Mouse (Mus musculus) intestine, postnatal 0 days (tissue): Measurements from ENCODE around the gene Ascl2. TPM values are rescaled to one million over a fixed set of nuclear protein-coding genes. Genes with fewer than 3 reads are reported as not detected.

Experiments
- ATAC-seq: fragments of 200-750 bp; cut with Nextera tagmentation; 2 replicates; pipeline ENCODE4 v1.8.0; 2017; ENCODE audit warnings: mild to moderate bottlenecking, moderate TSS enrichment, moderate library complexity
- H3K27ac ChIP-seq: fragments of 300-500 bp; sonication (generic); 2 replicates; pipeline ENCODE4 v1.5.1; 2014; ENCODE audit warnings: mild to moderate bottlenecking, low read depth, low read length, moderate library complexity
- H3K27me3 ChIP-seq: fragments of 300-500 bp; sonication (generic); replicated peaks from 2 replicates; pipeline ENCODE4 v1.6.1; 2014; ENCODE audit warnings: low read length, mixed read lengths; ENCODE audit not compliant: control insufficient read depth, insufficient read depth
- H3K36me3 ChIP-seq: fragments of 300-500 bp; sonication (generic); 2 replicates; pipeline ENCODE4 v1.6.1; 2014; ENCODE audit warnings: mild to moderate bottlenecking, moderate library complexity; ENCODE audit not compliant: control insufficient read depth, insufficient read depth
- H3K4me1 ChIP-seq: fragments of 300-500 bp; sonication (generic); replicated peaks from 2 replicates; pipeline ENCODE4 v1.6.1; 2014; ENCODE audit warnings: antibody characterized with exemption, low read length, mixed read lengths; ENCODE audit not compliant: control insufficient read depth, insufficient read depth
- H3K4me2 ChIP-seq: fragments of 300-500 bp; sonication (generic); replicated peaks from 2 replicates; pipeline ENCODE4 v1.6.1; 2014; ENCODE audit warnings: low read depth, mild to moderate bottlenecking, moderate library complexity
- H3K4me3 ChIP-seq: fragments of 300-500 bp; sonication (generic); 2 replicates; pipeline ENCODE4 v1.5.1; 2014; ENCODE audit warnings: low read depth, low read length
- H3K9ac ChIP-seq: fragments of 300-500 bp; sonication (generic); 2 replicates; pipeline ENCODE4 v1.6.1; 2014; ENCODE audit warnings: mild to moderate bottlenecking, low read depth, low read length
- H3K9me3 ChIP-seq: fragments of 300-500 bp; sonication (generic); 2 replicates; pipeline ENCODE4 v1.6.1; 2016; ENCODE audit warnings: mixed run types; ENCODE audit not compliant: control insufficient read depth
- CTCF ChIP-seq: sonication (generic); IDR thresholded peaks from 2 replicates; pipeline ENCODE4 v1.5.1; 2016; ENCODE audit warnings: low read depth, mild to moderate bottlenecking, control low read depth, antibody characterized with exemption, moderate library complexity
- WGBS: fragments of 180-500 bp; shearing (Covaris S2); extraction: QIAGEN DNeasy Blood & Tissue Kit; methylation state at CpG from one replicate; pipeline ENCODE4 v1.1.7; 2014; 5-methylcytosine and 5-hydroxymethylcytosine counted together
- polyA plus RNA-seq: library from polyadenylated mRNA; unstranded; fragments of >200 nt; fragmentation: Nextera tagmentation; extraction: Ambion mirVana; gene quantifications from 2 replicates; pipeline ENCODE4 v1.2.1, GENCODE M21; 2015

Ascl2 gene
- polyA plus RNA-seq: 5.4 and 6.8 TPM in 2 replicates

- Histone ChIP-seq H3K4me2 (peak within 1 kb of the TSS; percentile 89), H3K4me3 (peak within 1 kb of the TSS; percentile 39), H3K4me1 (peaks cover 4% of the 10 kb centered on the region; the same call in 1 of the 2 replicates), H3K36me3 (no peaks in the 10 kb centered on the region), H3K27ac (no peak within 1 kb of the TSS), H3K27me3 (peaks cover 47% of the 10 kb centered on the region), H3K9ac (no peak within 1 kb of the TSS), H3K9me3 (no peaks in the 10 kb centered on the region)
- TF ChIP-seq CTCF: no peak
- ATAC-seq: peak; percentile 33
- 1% methylated on average over 51 of the region's 51 CpGs for WGBS
Observed at GRCm38 (mm10) chr7:142968809-142969511, at the start of gene Ascl2. TSS of gene Ascl2 (minus strand) at chr7:142969264.

GRCm38 (mm10) chr7:143017181-143017580 is 48.1 kb upstream of the Ascl2 start:
- H3K9ac ChIP-seq: no peak overlapping the region
- no peak for TF ChIP-seq CTCF
- peaks cover 10% of the 10 kb centered on the region; the same call in 1 of the 2 replicates for H3K4me1 ChIP-seq
- ATAC-seq: no peak
- no peak overlapping the region for H3K4me2 ChIP-seq
- H3K36me3 ChIP-seq: no peaks in the 10 kb centered on the region
- no peak overlapping the region for H3K4me3 ChIP-seq
- no peak overlapping the region for H3K27ac ChIP-seq
- H3K27me3 ChIP-seq: no peaks in the 10 kb centered on the region
- 90% methylated on average over 4 of the region's 4 CpGs for WGBS
- H3K9me3 ChIP-seq: no peaks in the 10 kb centered on the region

- H3K4me2 ChIP-seq: no peak overlapping the region
- peaks cover 10% of the 10 kb centered on the region; the same call in 1 of the 2 replicates for H3K4me1 ChIP-seq
- H3K27ac ChIP-seq: no peak overlapping the region
- H3K27me3 ChIP-seq: no peaks in the 10 kb centered on the region
- no peaks in the 10 kb centered on the region for H3K9me3 ChIP-seq
- ATAC-seq: 0 out of 2 replicates have a peak, but pooled peaks have one; percentile 4
- no peak overlapping the region for H3K4me3 ChIP-seq
- 66% methylated on average over 9 of the region's 9 CpGs for WGBS
- TF ChIP-seq CTCF: no peak
- no peak overlapping the region for H3K9ac ChIP-seq
- no peaks in the 10 kb centered on the region for H3K36me3 ChIP-seq
Observed at GRCm38 (mm10) chr7:143016424-143017142, 47.5 kb upstream of the Ascl2 start.

- Histone ChIP-seq H3K27me3 (no peaks in the 10 kb centered on the region), H3K4me2 (no peak overlapping the region), H3K4me1 (peaks cover 12% of the 10 kb centered on the region; the same call in 1 of the 2 replicates), H3K9ac (no peak overlapping the region), H3K9me3 (no peaks in the 10 kb centered on the region), H3K4me3 (no peak overlapping the region), H3K27ac (no peak overlapping the region; the same call in 1 of the 2 replicates), H3K36me3 (no peaks in the 10 kb centered on the region)
- WGBS: 23% methylated on average over 1 of the region's 1 CpGs
- ATAC-seq: 0 out of 2 replicates have a peak, but pooled peaks have one; percentile 28
- no peak for TF ChIP-seq CTCF
Observed at GRCm38 (mm10) chr7:143015755-143016423, 46.8 kb upstream of the Ascl2 start.

- Histone ChIP-seq H3K4me2 (no peak overlapping the region), H3K9me3 (no peaks in the 10 kb centered on the region), H3K4me1 (peaks cover 13% of the 10 kb centered on the region; the same call in 1 of the 2 replicates), H3K27ac (no peak overlapping the region; the same call in 1 of the 2 replicates), H3K36me3 (no peaks in the 10 kb centered on the region), H3K27me3 (no peaks in the 10 kb centered on the region), H3K4me3 (no peak overlapping the region), H3K9ac (no peak overlapping the region)
- 84% methylated on average over 7 of the region's 7 CpGs for WGBS
- no peak for TF ChIP-seq CTCF
- ATAC-seq: no peak
Observed at GRCm38 (mm10) chr7:143014862-143015659, 46.0 kb upstream of the Ascl2 start.
